Mouse (Mus musculus) cerebellum, adult 18-20 months (tissue): ENCODE results near the gene Btbd35f30.
"Not testable (repeated sequence)": the region's sequence is repeated elsewhere in the genome, so short reads cannot be mapped to it uniquely, and the experiment has no call there.

Experiments used
- DNase-seq, 2 experiments: peaks; one replicate each; pipeline ENCODE4 v3.0.0; 2021

Gene Btbd35f30

GRCm38 (mm10) chrX:32894325-32894724 is at the start of gene Btbd35f30:
TSS of gene Btbd35f30 (plus strand) at chrX:32894625.
- not testable (repeated sequence) for DNase-seq

GRCm38 (mm10) chrX:32941468-32941867 is 47.0 kb downstream of the Btbd35f30 start, which contains the start of gene Gm21789:
TSS of gene Gm21789 (plus strand) at chrX:32941768.
- DNase-seq, result not testable (repeated sequence)
